Mouse (Mus musculus) heart, embryonic 13.5 days (tissue): Measurements from ENCODE around the gene Gm47289. TPM values are rescaled to one million over a fixed set of nuclear protein-coding genes. Genes with fewer than 3 reads are reported as not detected.

Source experiments
- ATAC-seq: fragments of 200-750 bp; cut with Nextera tagmentation; 2 replicates; pipeline ENCODE4 v1.8.0; 2017; ENCODE audit warnings: moderate TSS enrichment; ENCODE audit not compliant: insufficient number of reproducible peaks, low FRiP score, low TSS enrichment; ENCODE audit errors: extremely low read depth
- H3K27ac ChIP-seq: fragments of 300-500 bp; sonication (generic); replicated peaks from 2 replicates; pipeline ENCODE4 v1.5.1; 2015; ENCODE audit warnings: moderate library complexity, mild to moderate bottlenecking, inconsistent platforms
- H3K27me3 ChIP-seq: fragments of 300-500 bp; sonication (generic); replicated peaks from 2 replicates; pipeline ENCODE4 v1.6.1; 2015; ENCODE audit warnings: mild to moderate bottlenecking, inconsistent platforms
- H3K36me3 ChIP-seq: fragments of 300-500 bp; sonication (generic); 2 replicates; pipeline ENCODE4 v1.6.1; 2015; ENCODE audit warnings: mild to moderate bottlenecking, inconsistent platforms
- H3K4me1 ChIP-seq: fragments of 300-500 bp; sonication (generic); 2 replicates; pipeline ENCODE4 v1.6.1; 2015; ENCODE audit warnings: inconsistent platforms
- H3K4me2 ChIP-seq: fragments of 300-500 bp; sonication (generic); 2 replicates; pipeline ENCODE4 v1.6.1; 2015; ENCODE audit warnings: inconsistent platforms, mild to moderate bottlenecking, moderate library complexity
- H3K4me3 ChIP-seq: fragments of 300-500 bp; sonication (generic); 2 replicates; pipeline ENCODE4 v1.5.1; 2015; ENCODE audit warnings: moderate library complexity, mild to moderate bottlenecking, inconsistent platforms
- H3K9ac ChIP-seq: fragments of 300-500 bp; sonication (generic); 2 replicates; pipeline ENCODE4 v1.6.1; 2015; ENCODE audit warnings: inconsistent platforms, mild to moderate bottlenecking, moderate library complexity
- H3K9me3 ChIP-seq: fragments of 300-500 bp; sonication (generic); 2 replicates; pipeline ENCODE4 v1.6.1; 2016; ENCODE audit warnings: inconsistent platforms
- WGBS: fragments of 180-500 bp; shearing (Covaris S2); methylation state at CpG from one replicate; pipeline ENCODE4 v1.1.7; 2015; ENCODE audit warnings: mixed read lengths; 5-methylcytosine and 5-hydroxymethylcytosine counted together
- polyA plus RNA-seq: library from polyadenylated mRNA; unstranded; fragments of >200 nt; fragmentation: Nextera tagmentation; extraction: Ambion mirVana; gene quantifications from 2 replicates; pipeline ENCODE4 v1.2.1, GENCODE M21; 2015

Gm47289 gene
- 0.05 TPM in 1 of 2 replicates, not detected in the other for polyA plus RNA-seq

GRCm38 (mm10) chr9:119158861-119159260 lies at the start of gene Gm47289:
Gene Gm47289 (plus strand): TSS chr9:119159161.
- Histone ChIP-seq H3K9me3 (no peaks in the 10 kb centered on the region), H3K4me1 (no peaks in the 10 kb centered on the region), H3K4me3 (no peak within 1 kb of the TSS), H3K27me3 (peaks cover 46% of the 10 kb centered on the region), H3K9ac (no peak within 1 kb of the TSS), H3K27ac (no peak within 1 kb of the TSS), H3K4me2 (no peak within 1 kb of the TSS), H3K36me3 (no peaks in the 10 kb centered on the region)
- ATAC-seq, result no peak
- WGBS, result 45% methylated on average over 4 of the region's 4 CpGs

GRCm38 (mm10) chr9:119109685-119110353 lies 49.1 kb upstream of the Gm47289 start:
- no peaks in the 10 kb centered on the region for H3K9me3 ChIP-seq
- 62% methylated on average over 12 of the region's 12 CpGs for WGBS
- ATAC-seq, result no peak

GRCm38 (mm10) chr9:119110640-119111039 lies 48.3 kb upstream of the Gm47289 start:
- no peak for ATAC-seq
- H3K27me3 ChIP-seq, result no peaks in the 10 kb centered on the region
- H3K9ac ChIP-seq, result no peak overlapping the region
- 53% methylated on average over 3 of the region's 3 CpGs for WGBS
- H3K4me3 ChIP-seq, result no peak overlapping the region
- no peak overlapping the region for H3K27ac ChIP-seq
- H3K4me2 ChIP-seq, result no peak overlapping the region
- peaks cover 6% of the 10 kb centered on the region; the same call in 1 of the 2 replicates for H3K4me1 ChIP-seq
- no peaks in the 10 kb centered on the region for H3K9me3 ChIP-seq
- no peaks in the 10 kb centered on the region for H3K36me3 ChIP-seq

More at GRCm38 (mm10) chr9:119109685-119110353, 49.1 kb upstream of the Gm47289 start:
- Histone ChIP-seq H3K36me3 (no peaks in the 10 kb centered on the region), H3K4me2 (no peak overlapping the region), H3K4me1 (peaks cover 6% of the 10 kb centered on the region; the same call in 1 of the 2 replicates), H3K27me3 (0 out of 2 replicates have a peak, but pooled peaks cover under 1% of the 10 kb centered on the region), H3K9ac (no peak overlapping the region), H3K4me3 (no peak overlapping the region), H3K27ac (no peak overlapping the region)

- H3K9me3 ChIP-seq, result no peaks in the 10 kb centered on the region
- H3K4me3 ChIP-seq, result no peak overlapping the region
- WGBS, result 81% methylated on average over 17 of the region's 17 CpGs
- no peak overlapping the region for H3K4me2 ChIP-seq
- no peaks in the 10 kb centered on the region for H3K36me3 ChIP-seq
- peaks cover 6% of the 10 kb centered on the region; the same call in 1 of the 2 replicates for H3K4me1 ChIP-seq
- no peaks in the 10 kb centered on the region for H3K27me3 ChIP-seq
- no peak overlapping the region for H3K27ac ChIP-seq
- ATAC-seq, result no peak
- no peak overlapping the region for H3K9ac ChIP-seq
Observed at GRCm38 (mm10) chr9:119114911-119115310, 44.0 kb upstream of the Gm47289 start.

GRCm38 (mm10) chr9:119119409-119120167 lies 39.4 kb upstream of the Gm47289 start:
- no peak for ATAC-seq
- H3K9ac ChIP-seq, result no peak overlapping the region
- no peaks in the 10 kb centered on the region for H3K9me3 ChIP-seq
- no peaks in the 10 kb centered on the region for H3K27me3 ChIP-seq
- H3K27ac ChIP-seq, result no peak overlapping the region
- H3K36me3 ChIP-seq, result no peaks in the 10 kb centered on the region
- H3K4me1 ChIP-seq, result no peaks in the 10 kb centered on the region
- no peak overlapping the region for H3K4me2 ChIP-seq
- no peak overlapping the region for H3K4me3 ChIP-seq
- WGBS, result 87% methylated on average over 19 of the region's 19 CpGs

- Histone ChIP-seq H3K4me2 (no peak overlapping the region), H3K9me3 (no peaks in the 10 kb centered on the region), H3K27me3 (no peaks in the 10 kb centered on the region), H3K27ac (no peak overlapping the region), H3K4me1 (no peaks in the 10 kb centered on the region), H3K9ac (no peak overlapping the region), H3K4me3 (no peak overlapping the region), H3K36me3 (no peaks in the 10 kb centered on the region)
- no peak for ATAC-seq
- 60% methylated on average over 3 of the region's 3 CpGs for WGBS
Observed at GRCm38 (mm10) chr9:119120168-119120560, 38.8 kb upstream of the Gm47289 start.

- Histone ChIP-seq H3K9ac (no peak overlapping the region), H3K4me3 (no peak overlapping the region), H3K9me3 (no peaks in the 10 kb centered on the region), H3K36me3 (no peaks in the 10 kb centered on the region), H3K4me2 (no peak overlapping the region), H3K4me1 (no peaks in the 10 kb centered on the region), H3K27ac (no peak overlapping the region), H3K27me3 (no peaks in the 10 kb centered on the region; the same call in 1 of the 2 replicates)
- ATAC-seq, result no peak
- WGBS, result 77% methylated on average over 18 of the region's 18 CpGs
Observed at GRCm38 (mm10) chr9:119122596-119123369, 36.2 kb upstream of the Gm47289 start.

GRCm38 (mm10) chr9:119128436-119129181 lies 30.4 kb upstream of the Gm47289 start:
- no peaks in the 10 kb centered on the region for H3K4me1 ChIP-seq

GRCm38 (mm10) chr9:119130692-119131091 lies 28.3 kb upstream of the Gm47289 start:
- WGBS, result 53% methylated on average over 5 of the region's 5 CpGs
- ATAC-seq, result no peak
- H3K4me3 ChIP-seq, result no peak overlapping the region
- H3K27ac ChIP-seq, result no peak overlapping the region
- H3K4me2 ChIP-seq, result no peak overlapping the region
- H3K27me3 ChIP-seq, result no peaks in the 10 kb centered on the region; the same call in 1 of the 2 replicates
- H3K4me1 ChIP-seq, result no peaks in the 10 kb centered on the region
- H3K9ac ChIP-seq, result no peak overlapping the region
- no peaks in the 10 kb centered on the region for H3K36me3 ChIP-seq
- no peaks in the 10 kb centered on the region for H3K9me3 ChIP-seq

More at GRCm38 (mm10) chr9:119128436-119129181, 30.4 kb upstream of the Gm47289 start:
- H3K9me3 ChIP-seq, result no peaks in the 10 kb centered on the region
- H3K4me2 ChIP-seq, result no peak overlapping the region
- no peak overlapping the region for H3K27ac ChIP-seq
- no peaks in the 10 kb centered on the region for H3K36me3 ChIP-seq
- H3K27me3 ChIP-seq, result no peaks in the 10 kb centered on the region; the same call in 1 of the 2 replicates
- ATAC-seq, result no peak
- 76% methylated on average over 12 of the region's 12 CpGs for WGBS
- H3K9ac ChIP-seq, result no peak overlapping the region
- H3K4me3 ChIP-seq, result no peak overlapping the region

GRCm38 (mm10) chr9:119138836-119139235 lies 20.1 kb upstream of the Gm47289 start:
- no peaks in the 10 kb centered on the region for H3K36me3 ChIP-seq
- peaks cover 9% of the 10 kb centered on the region; the same call in 1 of the 2 replicates for H3K4me1 ChIP-seq
- ATAC-seq, result no peak
- no peak overlapping the region for H3K4me3 ChIP-seq
- no peak overlapping the region for H3K9ac ChIP-seq
- H3K9me3 ChIP-seq, result no peaks in the 10 kb centered on the region
- no peaks in the 10 kb centered on the region for H3K27me3 ChIP-seq
- H3K4me2 ChIP-seq, result no peak overlapping the region
- H3K27ac ChIP-seq, result no peak overlapping the region
- 71% methylated on average over 2 of the region's 2 CpGs for WGBS
